Mouse (Mus musculus): Measurements from ENCODE around the gene Tra2b.
"Not testable (repeated sequence)": the region's sequence is repeated elsewhere in the genome, so short reads cannot be mapped to it uniquely, and the experiment has no call there.

Tra2b gene

DNA sequence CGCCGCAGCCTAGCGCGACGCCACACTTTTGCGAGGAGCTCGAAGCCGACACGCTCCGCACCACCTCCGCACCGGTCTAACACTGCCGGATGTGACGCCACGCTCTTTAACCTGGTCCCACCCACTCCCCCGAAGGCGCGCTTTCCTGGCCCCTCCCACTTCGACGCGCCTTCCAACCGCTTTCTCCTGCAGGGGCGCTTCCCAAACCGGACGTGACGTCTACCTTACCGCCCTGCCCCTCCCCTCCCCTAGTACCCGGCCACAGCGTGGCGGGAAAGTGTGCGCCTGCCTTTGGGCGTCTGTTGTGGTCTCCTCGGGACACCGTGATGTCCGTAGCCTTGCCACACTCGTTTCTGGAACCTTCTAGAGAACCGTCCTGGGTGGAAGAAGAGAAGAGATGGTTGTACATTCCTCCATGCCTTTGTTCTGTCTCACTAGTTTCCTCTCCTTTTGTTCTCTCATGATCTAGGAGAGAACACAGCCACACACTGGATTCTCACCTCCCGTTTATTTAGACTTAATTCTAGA, at the start of gene Tra2b:
Tra2b (minus strand) TSS at position 157 of the 528 bp plus-strand sequence.
- peak; percentile 97 to 98 for DNase-seq

DNA sequence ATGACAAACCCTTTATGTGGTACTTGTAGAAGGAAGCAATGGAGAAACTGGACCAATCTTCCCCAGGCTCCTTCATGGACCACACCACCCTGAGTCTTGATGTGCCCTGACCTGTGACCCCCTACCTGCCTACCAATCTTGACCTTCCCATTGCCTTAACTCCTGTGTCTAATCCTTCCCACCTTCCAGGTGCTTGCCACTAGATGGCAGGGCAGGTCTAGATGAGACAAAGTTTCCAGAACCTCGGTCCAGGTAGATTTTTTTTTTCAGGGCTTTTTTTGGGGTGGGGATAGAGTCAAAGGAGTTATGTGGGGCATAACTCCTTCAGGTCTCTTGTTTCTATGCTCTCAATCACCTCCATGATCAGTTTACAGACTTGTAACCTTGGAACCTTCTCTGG, 44.8 kb upstream of the Tra2b start:
- peak; percentile 42 to 75 for DNase-seq

GRCm38 (mm10) chr16:22302606-22303005, 36.8 kb upstream of the Tra2b start:
- DNase-seq = peak; percentile 83 to 93

DNA sequence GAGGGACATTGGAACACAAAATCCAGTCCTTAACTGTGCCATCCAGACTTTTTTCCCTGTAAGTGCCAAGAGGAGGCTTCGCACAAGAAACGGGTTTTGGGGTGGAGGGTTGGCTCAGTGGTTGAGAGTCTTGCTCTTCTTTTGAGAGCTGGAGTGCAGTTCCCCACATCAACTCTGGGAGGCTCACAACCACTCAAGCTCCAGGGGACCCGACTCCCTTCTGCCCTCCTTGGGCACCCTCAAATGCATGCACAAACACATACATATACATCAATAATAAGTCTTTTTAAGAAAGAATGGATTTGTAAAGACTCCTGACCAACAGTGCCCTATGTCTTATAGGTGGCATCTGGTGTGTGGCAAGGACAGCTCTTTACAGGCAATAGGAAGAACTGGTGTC, 35.6 kb upstream of the Tra2b start:
- no peak for DNase-seq

- no peak for DNase-seq
Observed at GRCm38 (mm10) chr16:22296901-22297300, 31.1 kb upstream of the Tra2b start.

- not testable (repeated sequence) for DNase-seq
Observed at GRCm38 (mm10) chr16:22294812-22295211, 29.0 kb upstream of the Tra2b start.

DNA sequence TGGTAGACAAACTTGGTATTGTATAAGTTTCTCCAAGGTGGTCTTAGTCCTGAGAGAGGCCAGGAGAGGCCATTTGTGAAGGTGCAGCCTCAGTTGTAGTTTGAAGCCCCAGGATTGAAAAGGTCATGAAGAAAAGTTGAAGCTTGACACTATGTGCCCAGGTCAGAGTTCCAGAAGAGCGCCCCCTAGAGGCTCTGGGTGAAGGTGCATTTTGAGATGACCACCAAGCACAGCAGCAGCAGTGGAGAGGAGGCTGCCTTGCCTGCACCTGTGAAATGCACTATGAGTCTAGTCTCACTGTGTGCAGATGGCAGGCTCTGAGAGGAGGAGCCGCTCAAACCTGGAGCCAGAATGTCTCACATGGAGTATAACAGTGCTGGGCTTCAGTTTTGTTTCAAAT, 27.8 kb upstream of the Tra2b start:
- DNase-seq = peak in 1 of 2 experiments; percentile 28

- no peak for DNase-seq
Observed at GRCm38 (mm10) chr16:22292394-22292793, 26.6 kb upstream of the Tra2b start.

DNA sequence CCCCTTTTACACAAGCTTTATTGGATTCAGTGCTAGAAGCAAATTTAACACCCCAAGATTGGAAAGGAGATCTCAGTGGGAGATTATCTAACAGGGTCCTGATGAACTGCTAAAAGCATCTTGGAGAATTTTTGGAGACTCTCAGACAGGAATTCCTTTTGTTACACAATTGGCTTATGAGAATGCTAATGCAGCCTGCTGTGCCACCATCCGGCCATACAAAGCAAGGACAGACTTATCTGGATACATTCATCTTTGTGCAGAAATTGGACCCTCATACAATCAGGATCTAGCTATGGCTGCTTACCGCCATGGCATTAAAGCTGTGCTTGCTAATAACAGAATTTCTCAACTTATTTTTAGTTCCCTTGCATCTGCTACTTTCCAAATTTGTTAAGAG, 23.8 kb upstream of the Tra2b start:
- no peak for DNase-seq

DNA sequence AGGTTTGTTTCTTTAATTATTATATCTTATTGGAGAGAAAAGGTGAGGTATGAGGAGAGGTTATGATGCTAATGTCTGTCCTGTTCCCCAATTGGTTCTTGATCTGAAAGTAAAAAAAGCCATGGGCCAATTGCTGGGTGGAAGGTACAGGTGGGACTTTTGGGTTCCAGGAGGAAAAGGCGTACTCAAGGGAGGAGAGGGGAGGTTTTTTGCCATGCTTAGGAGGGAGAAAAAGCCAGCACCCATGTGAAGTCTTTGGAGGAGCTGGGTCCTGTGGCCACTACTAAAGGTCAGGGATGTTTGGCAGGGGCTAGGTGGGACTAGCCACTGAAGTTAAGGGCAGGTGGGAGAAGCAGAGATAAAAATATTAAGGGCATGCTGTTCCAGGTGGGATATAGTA, 21.2 kb upstream of the Tra2b start:
- DNase-seq = no peak

GRCm38 (mm10) chr16:22276536-22276935, 10.7 kb upstream of the Tra2b start:
- no peak for DNase-seq

- no peak for DNase-seq
Observed at GRCm38 (mm10) chr16:22275142-22275541, 9.3 kb upstream of the Tra2b start.

GRCm38 (mm10) chr16:22270491-22270890, 4.7 kb upstream of the Tra2b start:
- DNase-seq = no peak

DNA sequence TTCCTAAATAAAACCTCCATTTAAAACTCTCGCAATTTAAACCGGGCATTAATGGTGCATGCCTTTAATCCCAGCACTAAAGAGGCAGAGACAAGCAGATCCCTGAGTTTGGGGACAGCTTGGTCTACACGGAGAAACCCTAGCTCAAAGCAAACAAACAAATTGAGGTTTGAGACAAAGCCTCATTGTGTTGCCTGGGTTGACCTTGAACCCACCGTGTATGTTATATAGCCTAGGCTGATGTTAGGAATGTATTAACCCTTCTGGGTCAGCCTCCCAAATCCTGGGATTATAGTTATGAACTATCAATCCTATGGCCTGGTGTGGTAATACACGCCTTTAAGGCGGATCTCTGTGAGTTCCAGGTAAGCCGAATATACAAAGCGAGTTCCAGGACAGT, 579 bp upstream of the Tra2b start:
- no peak for DNase-seq

GRCm38 (mm10) chr16:22264962-22265848, 600 bp downstream of the Tra2b start:
- DNase-seq = peak; percentile 85 to 95

DNA sequence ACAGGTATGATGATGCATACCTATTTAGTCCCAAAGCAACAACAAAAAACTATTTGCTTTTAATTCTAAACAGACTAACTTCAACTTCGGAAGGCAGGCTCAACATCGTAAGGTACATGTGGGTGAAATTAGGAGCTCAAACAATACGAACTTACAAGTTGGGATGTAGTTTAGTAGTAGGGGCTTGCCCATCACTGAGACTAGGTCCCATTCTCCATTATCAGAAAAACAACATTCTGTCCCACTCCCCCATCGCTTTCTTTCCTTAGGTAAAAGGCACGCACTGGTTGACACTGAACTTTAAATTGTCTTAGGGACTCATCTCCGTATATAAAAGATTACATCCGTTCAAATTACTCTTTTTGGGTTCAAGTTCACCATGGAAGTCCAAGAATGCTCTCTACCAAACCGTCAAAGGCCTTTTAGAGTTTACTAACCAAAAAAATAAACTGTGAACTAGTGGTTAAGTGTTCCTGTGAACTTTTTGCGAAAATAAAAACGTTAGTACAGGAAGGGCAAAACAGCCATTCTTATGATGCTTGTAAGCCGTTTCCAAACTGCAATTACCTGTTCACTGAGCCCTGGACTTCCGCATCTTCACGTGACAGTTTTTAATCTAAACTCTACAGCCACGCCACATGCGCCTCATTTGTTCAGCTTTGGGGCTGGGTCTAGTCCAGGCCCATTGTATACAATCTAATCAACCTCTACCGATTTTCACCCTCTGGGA, 1.4 kb downstream of the Tra2b start:
- DNase-seq = peak; percentile 31 to 35

DNA sequence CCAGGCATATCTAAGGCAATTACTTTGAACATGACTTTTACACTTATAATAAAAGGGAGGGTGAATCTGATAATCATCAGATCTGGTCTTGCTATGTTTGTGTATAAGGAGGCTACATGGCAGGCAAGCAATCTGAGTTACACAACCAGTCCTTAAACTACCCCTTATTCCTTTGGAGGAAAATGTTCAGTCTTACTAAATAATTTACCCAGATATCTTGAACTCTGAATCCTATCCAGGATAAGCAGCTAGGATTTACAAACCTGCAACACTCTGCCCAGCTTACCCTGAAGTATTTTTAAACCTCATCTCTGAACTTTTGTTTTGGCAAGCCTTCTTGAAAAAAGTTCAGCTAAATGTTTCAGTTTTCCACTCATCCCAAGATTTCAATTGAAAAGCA, 2.7 kb downstream of the Tra2b start:
- peak in 1 of 2 experiments; percentile 39 for DNase-seq

- no peak for DNase-seq
Observed at GRCm38 (mm10) chr16:22261563-22261962, 4.2 kb downstream of the Tra2b start.

DNA sequence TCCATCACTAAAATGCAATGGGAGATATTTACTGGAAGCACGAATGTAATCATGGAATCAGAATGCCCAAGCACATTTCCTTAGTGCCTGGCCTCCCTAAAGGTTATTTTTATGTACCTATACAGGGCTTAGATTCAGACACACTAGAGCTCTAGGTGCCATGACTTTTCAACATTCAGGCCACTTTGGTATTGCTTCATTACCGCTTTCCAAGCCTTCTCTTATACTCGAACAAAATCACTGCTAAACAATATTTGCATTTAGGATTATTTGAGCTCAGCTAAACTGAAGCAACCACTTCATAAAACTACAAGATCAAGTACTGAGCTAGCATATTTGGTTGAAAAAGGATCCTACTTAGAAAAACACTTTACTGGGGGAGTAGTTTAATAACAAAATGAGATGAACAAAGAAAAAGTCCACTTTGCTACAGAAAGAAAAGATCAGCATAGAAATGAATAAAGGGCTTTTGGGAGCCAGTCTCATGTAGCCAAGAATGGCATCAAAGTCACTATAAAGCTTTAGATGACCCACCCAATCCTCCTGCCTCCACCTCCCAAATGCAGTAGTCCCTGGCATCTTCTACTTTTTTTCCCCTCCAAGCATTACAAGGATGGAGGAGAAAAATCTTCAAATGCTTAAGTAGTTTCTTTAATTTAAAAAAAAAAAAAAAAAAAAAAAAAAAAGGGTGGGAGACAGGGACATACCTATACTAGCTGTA, 5.2 kb downstream of the Tra2b start:
- DNase-seq = no peak

DNA sequence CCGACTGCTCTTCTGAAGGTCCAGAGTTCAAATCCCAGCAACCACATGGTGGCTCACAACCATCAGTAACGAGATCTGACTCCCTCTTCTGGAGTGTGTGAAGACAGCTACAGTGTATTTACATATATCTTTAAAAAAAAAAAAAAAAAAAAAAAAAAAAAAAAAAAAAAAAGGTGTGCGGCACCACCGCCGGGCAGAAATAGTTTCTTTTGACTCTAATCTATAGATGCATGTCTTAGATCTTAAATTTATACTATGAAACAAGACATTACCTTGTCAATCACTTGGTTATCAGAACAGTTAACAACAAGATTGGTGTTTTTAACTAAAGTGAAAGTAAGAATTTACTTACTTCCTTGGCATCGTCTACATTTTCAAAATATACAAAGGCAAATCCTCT, 13.6 kb downstream of the Tra2b start:
- DNase-seq = not testable (repeated sequence)

DNA sequence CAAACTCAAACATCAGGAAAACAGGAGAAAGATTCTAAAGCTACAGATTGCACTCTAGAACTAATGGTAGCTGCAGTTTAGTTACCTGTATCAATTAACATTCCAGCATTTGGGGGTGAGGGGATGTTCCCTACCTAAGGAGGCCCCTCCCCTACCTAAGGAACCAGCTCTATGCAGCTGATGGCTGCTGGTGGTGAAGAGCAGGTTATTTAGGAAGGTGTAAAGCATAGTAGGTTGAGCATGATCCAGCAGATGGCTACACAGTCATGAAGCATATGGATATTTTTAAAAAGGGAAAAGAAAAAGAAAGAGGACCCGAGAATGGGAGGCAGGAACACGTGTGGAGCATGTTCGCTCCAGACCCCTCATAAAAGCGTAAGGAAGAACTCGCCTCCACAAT, 15.5 kb downstream of the Tra2b start:
- DNase-seq = no peak

- DNase-seq = no peak
Observed at GRCm38 (mm10) chr16:22249754-22250153, 16.1 kb downstream of the Tra2b start.

DNA sequence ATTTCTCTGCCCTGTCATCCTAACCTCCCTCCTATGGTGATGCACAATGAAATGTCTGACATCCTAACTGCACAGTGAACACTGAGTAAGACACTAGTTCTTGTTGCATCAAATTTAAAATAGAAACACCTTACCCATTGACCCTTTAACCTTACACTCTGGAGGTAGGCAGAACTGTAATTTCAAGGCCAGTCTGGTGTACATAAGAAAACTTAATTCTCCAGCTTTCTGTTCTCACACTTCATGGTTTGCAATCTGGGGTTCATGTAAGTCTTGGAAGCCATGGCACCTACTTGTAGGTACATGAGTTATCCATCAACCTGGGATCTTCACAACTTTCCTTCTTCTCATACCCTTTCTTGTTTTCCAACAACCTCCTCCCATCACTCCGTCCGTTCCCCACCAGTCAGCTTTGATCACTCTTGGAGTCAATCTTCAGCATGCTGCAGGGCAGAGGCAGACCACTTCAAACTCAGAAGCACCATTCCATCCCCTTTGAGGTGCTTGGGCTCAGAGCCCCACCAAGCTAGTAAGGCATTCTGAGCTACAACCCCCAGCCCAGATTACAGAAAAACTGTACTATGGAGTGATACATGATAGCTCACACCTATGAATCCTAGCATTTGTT, 23.5 kb downstream of the Tra2b start:
- DNase-seq = no peak

Measured in kidney, postnatal 36 days (tissue).